Mouse (Mus musculus) cerebellum, adult 11-12 months (tissue): ENCODE measurements around the gene Vmn1r122.
"Not testable (repeated sequence)": the region's sequence is repeated elsewhere in the genome, so short reads cannot be mapped to it uniquely, and the experiment has no call there.

Experiments used
- DNase-seq: peaks from one replicate; pipeline ENCODE4 v3.0.0; 2022

The Vmn1r122 gene

GRCm38 (mm10) chr7:21134028-21134427 lies at the start of gene Vmn1r122:
Gene Vmn1r122 (minus strand): TSS chr7:21134128.
- not testable (repeated sequence) for DNase-seq

DNA sequence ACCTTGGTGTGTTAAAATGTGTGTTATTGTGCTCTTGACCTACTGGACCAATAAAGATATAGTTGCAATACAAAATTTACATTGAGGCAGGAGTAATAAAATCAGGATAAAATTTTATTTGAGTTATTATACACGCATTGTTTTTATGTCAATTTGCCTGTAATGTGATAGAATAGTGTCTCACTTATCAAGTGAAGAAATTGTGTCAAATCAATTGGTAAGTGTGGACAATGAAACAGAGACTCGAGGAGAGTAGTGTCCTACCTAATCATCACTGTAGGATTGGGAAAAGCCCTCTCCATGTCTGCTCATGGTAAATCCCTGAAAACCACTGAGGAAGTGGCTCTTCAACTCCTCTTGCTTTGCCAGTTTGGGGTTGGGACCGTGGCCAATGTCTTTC lies 28.0 kb upstream of the Vmn1r122 start, which contains the start of gene Vmn1r123:
Gene Vmn1r123 (plus strand): TSS at position 301 of the 400 bp plus-strand sequence.
- DNase-seq, result not testable (repeated sequence)

- DNase-seq, result not testable (repeated sequence)
These were observed 35.5 kb downstream of the Vmn1r122 start, which contains the start of gene Vmn1r121 for GRCm38 (mm10) chr7:21098413-21098812. Gene Vmn1r121 (minus strand): TSS chr7:21098513.
